Mouse (Mus musculus) frontal cortex, postnatal 14 days (tissue): Measurements from ENCODE around the gene Fam160a2.

Experiments used
- DNase-seq, 2 experiments: peaks; one replicate each; pipeline ENCODE4 v3.0.0; 2022; ENCODE audit warnings: low spot score in 2 of 2

Fam160a2 gene

GRCm38 (mm10) chr7:105399935-105400624 lies at the start of gene Fam160a2:
Fam160a2 (minus strand) TSS chr7:105400054.
- DNase-seq, result peak; percentile 99 to 100

- DNase-seq, result no peak
Observed at GRCm38 (mm10) chr7:105445076-105445475, 45.2 kb upstream of the Fam160a2 start.

- no peak for DNase-seq
Observed at GRCm38 (mm10) chr7:105441426-105441825, 41.6 kb upstream of the Fam160a2 start.

DNA sequence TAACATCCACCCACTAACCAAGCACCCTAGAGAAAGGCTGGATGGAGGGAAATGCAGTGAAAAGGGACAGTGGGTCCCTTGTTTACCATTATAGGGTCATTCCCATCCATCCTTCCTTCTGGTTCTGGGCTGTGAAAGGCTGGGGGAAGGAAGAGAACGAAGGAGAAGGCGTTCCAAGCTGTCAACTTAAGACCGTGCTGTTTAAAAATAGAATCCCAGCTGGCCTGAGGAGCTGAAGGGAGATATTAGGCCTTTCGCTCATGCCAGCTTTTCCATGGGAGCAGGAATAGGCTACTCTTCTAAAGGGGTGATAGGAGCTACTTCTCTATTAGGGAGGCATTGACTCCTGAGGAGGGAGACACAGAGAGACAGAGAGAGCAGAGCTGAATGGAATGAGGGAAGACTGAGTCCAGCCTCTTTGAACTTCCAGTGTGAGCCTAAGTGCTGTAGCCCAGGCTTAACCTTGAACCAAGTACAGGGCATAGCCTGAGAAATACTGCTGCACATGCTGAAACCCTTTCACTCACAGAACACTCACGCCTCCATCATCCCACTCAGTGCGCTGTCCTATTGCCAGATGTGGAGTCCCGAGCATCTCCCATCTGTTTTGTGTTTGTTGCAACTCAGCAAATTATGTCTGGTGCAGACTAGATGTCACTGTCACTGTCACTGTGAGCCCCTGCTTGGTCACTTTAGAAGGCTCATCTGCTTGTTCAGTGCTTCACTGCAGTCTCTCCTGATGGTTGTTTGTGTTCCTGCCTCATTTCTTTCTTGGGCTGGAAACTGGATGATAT lies 38.3 kb upstream of the Fam160a2 start:
- no peak for DNase-seq

- DNase-seq, result no peak
Observed at GRCm38 (mm10) chr7:105434798-105435197, 34.9 kb upstream of the Fam160a2 start.

DNA sequence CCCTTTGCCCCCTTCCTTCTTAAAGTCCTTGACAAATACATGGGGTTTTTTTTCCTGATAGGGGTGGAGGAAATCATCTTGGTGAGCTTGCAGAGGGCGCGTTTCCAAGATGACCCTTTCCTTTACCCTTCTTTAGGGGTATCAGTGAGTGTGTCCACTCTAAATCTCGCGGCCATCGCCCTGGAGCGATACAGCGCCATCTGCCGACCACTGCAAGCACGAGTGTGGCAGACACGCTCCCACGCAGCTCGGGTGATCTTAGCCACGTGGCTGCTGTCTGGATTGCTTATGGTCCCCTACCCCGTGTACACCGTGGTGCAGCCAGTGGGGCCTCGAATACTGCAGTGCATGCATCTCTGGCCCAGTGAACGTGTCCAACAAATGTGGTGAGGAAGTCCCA lies 34.0 kb upstream of the Fam160a2 start:
- no peak for DNase-seq

GRCm38 (mm10) chr7:105432058-105432457 lies 32.2 kb upstream of the Fam160a2 start:
- DNase-seq, result no peak

DNA sequence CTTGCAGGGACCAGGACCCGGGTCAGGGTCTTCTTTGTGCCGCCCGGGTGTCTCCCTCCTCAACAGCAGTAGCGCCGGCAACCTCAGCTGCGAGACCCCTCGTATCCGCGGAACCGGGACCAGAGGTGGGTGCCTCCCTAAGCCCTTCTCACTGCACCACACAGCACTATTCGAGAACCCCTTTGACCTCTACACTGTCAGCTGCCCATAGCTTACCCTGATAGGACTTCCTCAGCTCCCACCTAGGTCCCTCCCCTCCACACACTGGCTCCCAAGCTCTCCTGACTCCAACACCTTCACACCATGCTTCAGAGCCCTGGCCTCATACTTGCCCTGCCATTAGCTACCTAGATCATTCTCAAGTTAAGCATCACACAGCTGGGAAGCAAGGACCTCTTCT lies 26.2 kb upstream of the Fam160a2 start:
- DNase-seq, result no peak

DNA sequence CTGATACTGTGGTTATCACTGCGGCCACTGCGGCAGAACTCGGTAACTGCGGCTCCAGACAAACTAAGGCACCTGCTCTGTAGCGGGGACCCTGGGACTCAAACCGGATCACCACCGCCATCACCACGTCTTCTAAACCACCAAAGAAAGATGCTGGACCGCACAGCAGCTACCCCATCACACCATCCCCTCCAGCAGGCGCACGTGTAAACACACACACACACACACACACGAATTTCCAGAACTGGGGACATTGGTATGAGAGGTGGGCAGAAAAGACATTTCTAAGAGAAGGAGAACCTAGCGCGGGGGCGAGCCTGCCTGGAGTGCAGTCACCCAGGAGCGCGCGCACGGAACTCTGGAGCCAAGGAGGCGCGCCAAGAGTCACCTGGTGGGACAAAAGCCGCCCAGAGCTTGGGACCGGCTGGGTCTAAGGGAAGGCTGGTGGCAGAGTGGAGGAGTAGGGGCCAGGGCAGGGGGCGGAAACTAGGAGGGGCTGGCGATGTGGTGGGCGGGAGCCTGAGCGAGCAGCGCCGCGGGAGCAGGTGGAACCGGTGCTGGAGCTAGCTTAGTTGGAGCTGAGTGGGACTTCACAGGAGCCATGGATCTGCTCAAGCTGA lies 25.7 kb upstream of the Fam160a2 start, which contains the start of gene Cckbr:
Gene Cckbr (plus strand): TSS at position 308 of the 620 bp plus-strand sequence.
- no peak for DNase-seq

- no peak for DNase-seq
Observed at GRCm38 (mm10) chr7:105424368-105424767, 24.5 kb upstream of the Fam160a2 start.

DNA sequence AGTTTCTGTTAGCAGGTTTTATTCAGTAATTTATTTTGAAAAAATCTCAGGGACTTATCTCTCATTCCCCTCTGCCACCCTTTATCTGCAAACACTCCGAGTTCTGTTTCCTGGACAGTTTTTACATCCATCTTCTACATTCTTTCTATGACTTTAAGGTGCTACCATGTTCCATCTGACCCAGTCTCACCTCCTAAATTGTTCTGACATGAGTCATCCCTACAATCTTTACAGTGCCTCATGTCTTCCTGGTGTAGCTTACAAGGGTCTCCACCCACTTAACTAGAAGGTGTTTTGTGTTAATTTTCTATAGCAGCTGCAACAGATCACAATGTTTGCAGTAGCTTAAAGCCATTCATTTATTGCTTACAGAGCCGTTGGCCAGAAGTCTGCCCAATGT lies 21.0 kb upstream of the Fam160a2 start:
- no peak for DNase-seq

DNA sequence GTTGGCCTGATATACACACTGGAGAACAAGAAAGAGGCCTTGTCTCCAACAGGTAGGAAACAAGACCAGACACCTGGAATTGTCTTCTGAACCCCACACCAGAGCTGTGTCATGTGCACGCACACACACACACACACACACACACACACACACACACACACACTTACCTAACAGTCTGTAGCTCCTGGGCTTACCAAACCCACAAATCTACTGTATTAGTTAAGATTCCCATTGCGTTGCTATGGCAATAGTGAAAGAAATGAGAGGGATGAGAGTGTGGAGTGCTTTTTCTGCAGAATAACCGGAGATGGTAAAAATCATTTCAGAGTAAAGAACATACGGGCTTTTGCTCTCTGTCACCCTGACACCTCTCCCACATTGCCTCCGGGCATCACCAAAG lies 18.3 kb upstream of the Fam160a2 start:
- no peak for DNase-seq

DNA sequence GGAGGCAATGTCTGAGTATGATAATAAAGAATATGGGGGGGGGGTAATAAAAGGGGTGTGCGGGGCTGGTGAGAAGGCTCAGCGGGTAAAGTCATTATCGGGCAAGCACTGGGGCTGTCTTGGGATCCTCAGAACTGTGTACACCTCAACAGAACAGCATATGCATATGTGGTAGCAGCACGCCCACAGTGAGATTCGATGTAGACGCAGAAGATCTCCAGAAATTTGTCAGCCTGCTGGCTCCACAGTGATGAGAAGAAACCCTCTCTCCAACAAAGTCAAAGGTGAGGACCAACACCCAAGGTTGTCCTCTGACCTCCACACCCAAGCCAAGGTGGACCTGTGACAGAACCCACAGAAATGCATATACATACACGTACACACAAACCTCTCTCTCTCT lies 16.7 kb upstream of the Fam160a2 start:
- DNase-seq, result no peak

DNA sequence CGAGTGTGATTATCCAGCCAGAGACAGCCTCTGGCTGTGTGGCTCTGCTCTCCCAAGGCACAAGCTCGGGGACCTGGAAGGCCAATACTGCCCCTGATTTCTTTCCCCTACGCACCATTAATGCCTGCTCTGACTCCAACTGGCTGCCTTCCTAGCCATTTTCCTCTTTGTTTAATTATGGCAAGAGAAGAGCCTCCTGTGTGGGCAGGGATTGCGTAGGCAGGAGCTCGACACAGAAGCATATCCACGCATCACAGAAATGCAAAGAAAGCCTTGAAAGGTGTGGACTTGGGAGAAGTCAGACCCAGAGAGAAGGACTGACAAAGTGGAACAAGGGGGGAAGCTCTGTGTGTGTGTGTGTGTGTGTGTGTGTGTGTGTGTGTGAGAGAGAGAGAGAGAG lies 14.5 kb upstream of the Fam160a2 start:
- no peak for DNase-seq

DNA sequence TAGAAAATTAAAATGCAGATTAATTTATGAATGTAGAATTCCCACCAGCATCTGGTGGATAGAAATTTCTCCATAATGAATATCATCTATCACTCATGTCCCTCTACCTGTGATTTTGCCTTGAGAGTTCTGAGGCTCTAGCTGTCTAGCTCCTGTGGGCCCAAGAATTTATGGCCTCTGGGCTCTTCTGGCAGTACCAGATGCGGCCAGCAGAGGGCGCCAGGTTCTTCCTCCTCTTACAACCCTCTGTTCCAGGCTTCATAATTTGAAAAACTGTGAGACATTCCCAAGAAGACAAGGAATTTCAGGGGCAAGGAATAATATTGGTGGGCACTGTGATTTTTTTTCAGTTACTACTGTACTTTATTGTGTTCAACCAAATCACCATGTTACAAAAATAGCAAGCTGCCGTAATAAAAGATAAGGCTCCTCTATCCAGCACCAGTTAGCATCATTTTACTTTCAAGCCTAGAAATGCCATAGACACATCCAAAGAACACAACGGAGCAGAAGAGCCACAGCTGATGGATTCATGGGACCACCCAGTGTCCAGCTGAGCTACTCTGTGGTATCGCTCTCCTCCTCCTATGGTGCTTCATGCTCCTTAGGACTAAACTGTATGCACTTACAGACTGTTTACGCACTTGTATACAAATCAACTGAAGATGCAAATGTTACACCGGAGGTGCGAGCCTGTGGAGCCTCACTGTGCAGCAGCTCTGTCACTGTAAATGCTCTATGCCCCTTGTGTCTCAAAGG lies 12.2 kb upstream of the Fam160a2 start:
- peak; percentile 56 to 84 for DNase-seq

- DNase-seq, result no peak
Observed at GRCm38 (mm10) chr7:105406322-105406721, 6.5 kb upstream of the Fam160a2 start.

- no peak for DNase-seq
Observed at GRCm38 (mm10) chr7:105404268-105404667, 4.4 kb upstream of the Fam160a2 start, which contains the start of gene Cnga4. Cnga4 (plus strand) TSS chr7:105404568.

DNA sequence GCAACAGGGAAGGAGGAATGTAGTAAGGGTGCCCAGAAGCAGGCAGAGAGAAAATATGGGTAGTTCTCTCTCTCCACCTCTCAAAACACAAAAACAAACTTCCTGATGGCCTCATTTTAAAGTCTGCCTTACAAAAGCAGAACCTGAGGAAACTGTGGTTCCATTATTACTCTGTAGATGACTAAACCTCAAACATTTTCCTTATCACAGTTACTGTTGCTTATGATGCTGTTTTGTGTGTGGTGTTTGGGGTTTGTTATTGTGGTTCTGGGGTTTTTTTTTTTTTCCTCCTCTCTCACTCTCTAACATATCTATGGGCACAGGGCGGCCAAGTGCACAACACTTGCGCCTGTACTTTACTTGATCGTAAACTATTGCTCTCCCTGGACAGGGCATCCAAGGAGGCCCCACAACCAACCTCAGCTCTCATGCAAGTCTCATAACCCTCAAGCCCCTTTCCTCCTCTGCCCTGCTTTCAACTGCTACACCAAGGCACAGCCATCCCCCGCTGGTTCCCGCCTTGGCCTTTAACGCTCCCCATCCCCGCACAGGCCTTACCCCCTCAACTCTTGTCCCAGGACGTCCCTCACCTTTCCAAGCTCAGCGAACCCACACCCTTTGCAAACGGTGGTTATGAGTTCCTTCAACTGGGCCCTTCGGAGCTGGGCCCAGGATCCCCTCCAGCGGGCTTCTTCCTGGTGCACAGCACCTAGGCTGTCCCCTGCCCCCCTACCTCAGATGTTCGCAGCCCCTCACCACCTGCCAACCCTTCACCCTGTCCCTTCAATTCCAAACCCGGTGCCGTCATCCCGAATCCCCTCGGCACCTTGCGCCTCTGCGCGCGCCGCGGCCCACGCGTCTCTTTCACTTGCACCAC lies 558 bp downstream of the Fam160a2 start:
- DNase-seq, result no peak

GRCm38 (mm10) chr7:105396126-105396525 lies 3.7 kb downstream of the Fam160a2 start:
- no peak for DNase-seq

GRCm38 (mm10) chr7:105395131-105395820 lies 4.6 kb downstream of the Fam160a2 start:
- no peak for DNase-seq
